Mouse (Mus musculus) stomach, postnatal 0 days (tissue): ENCODE results near the gene Akap6. TPM values are rescaled to one million over a fixed set of nuclear protein-coding genes. Genes with fewer than 3 reads are reported as not detected.

Experiments used
- ATAC-seq: fragments of 200-750 bp; cut with Nextera tagmentation; 2 replicates; pipeline ENCODE4 v1.8.0; 2017; ENCODE audit not compliant: low FRiP score, low TSS enrichment
- DNase-seq: peaks from one replicate; pipeline ENCODE4 v3.0.0-alpha.2; 2016; ENCODE audit warnings: low spot score
- H3K27ac ChIP-seq: fragments of 300-500 bp; sonication (generic); replicated peaks from 2 replicates; pipeline ENCODE4 v1.5.1; 2014; ENCODE audit warnings: mild to moderate bottlenecking, control low read depth
- H3K27me3 ChIP-seq: fragments of 300-500 bp; sonication (generic); 2 replicates; pipeline ENCODE4 v1.6.1; 2014; ENCODE audit warnings: low read length; ENCODE audit not compliant: control insufficient read depth, insufficient read depth
- H3K36me3 ChIP-seq: fragments of 300-500 bp; sonication (generic); 2 replicates; pipeline ENCODE4 v1.6.1; 2014; ENCODE audit warnings: low read length, mixed read lengths; ENCODE audit not compliant: control insufficient read depth, insufficient read depth
- H3K4me1 ChIP-seq: fragments of 300-500 bp; sonication (generic); replicated peaks from 2 replicates; pipeline ENCODE4 v1.6.1; 2014; ENCODE audit warnings: antibody characterized with exemption; ENCODE audit not compliant: control insufficient read depth, insufficient read depth
- H3K4me2 ChIP-seq: fragments of 300-500 bp; sonication (generic); replicated peaks from 2 replicates; pipeline ENCODE4 v1.6.1; 2014; ENCODE audit warnings: low read depth, mild to moderate bottlenecking, control low read depth, moderate library complexity
- H3K4me3 ChIP-seq: fragments of 300-500 bp; sonication (generic); 2 replicates; pipeline ENCODE4 v1.5.1; 2014; ENCODE audit warnings: low read depth, low read length, control low read depth
- H3K9ac ChIP-seq: fragments of 300-500 bp; sonication (generic); 2 replicates; pipeline ENCODE4 v1.6.1; 2014; ENCODE audit warnings: mild to moderate bottlenecking, low read length, control low read depth, mixed read lengths
- H3K9me3 ChIP-seq: fragments of 300-500 bp; sonication (generic); 2 replicates; pipeline ENCODE4 v1.6.1; 2016; ENCODE audit warnings: low read length; ENCODE audit not compliant: control insufficient read depth
- CTCF ChIP-seq: IDR thresholded peaks from 2 replicates; pipeline ENCODE4 v1.5.1; 2016; ENCODE audit warnings: antibody characterized with exemption, low read depth, mild to moderate bottlenecking, moderate library complexity
- EP300 ChIP-seq: optimal IDR thresholded peaks from 2 replicates; pipeline ENCODE3; 2016; ENCODE audit warnings: antibody characterized with exemption
- WGBS: fragments of 180-500 bp; shearing (Covaris S2); extraction: QIAGEN DNeasy Blood & Tissue Kit; methylation state at CpG from one replicate; pipeline ENCODE4 v1.1.7; 2014; 5-methylcytosine and 5-hydroxymethylcytosine counted together
- polyA plus RNA-seq: library from polyadenylated mRNA; unstranded; fragments of >200 nt; fragmentation: Nextera tagmentation; extraction: Ambion mirVana; gene quantifications from 2 replicates; pipeline ENCODE4 v1.2.1, GENCODE M21; 2015

The Akap6 gene
- 0.65 and 0.76 TPM in 2 replicates for polyA plus RNA-seq

- ATAC-seq: no peak
Measured at GRCm38 (mm10) chr12:52699146-52699545, at the start of gene Akap6. Akap6 (plus strand) TSS chr12:52699383.

DNA sequence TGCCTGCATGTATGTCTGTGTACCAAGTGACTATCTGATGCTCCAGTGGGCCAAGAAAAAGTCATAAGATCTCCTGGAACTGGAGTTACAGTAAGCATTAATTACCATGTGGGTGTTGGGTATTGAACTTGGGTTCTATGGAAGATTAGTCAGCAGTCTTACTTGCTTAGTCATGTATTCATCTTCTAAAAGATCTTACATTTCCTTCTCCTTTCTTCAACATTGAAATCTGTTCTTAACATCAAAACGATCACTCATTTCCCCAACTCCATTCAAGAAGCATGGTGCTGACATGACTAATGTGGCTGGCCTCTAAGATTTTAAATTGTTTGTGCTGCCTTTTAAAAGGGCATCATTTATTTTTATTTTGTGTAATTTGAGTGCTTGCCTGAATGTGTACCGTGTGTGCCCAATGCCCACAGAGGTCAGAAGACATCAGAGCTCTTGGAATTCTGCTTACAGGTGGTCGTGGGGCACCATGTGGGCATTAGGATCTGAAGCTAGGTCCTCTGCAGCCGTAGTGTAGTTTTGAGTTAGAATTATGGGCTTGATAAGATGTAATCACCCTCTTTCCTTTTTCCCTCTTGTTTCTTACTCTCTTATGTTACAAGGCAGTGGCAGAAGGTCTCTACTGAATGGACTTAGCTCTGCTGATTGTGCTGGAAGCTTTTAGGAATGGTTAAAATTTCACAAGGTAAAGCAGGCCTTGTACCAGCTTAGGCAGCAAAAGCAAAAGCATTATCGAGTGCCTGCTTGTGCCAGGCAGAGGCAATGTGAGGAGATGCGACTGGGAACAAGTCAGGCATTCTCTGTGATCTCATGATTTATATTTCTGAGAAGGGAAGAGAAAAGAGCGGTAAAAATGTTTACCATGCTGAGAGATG lies 36.0 kb upstream of the Akap6 start:
- TF ChIP-seq EP300 (no peak), CTCF (no peak)
- 60% methylated on average over 7 of the region's 7 CpGs for WGBS

More at GRCm38 (mm10) chr12:52699146-52699545, at the start of gene Akap6:
- no peak for TF ChIP-seq EP300
- TF ChIP-seq CTCF: no peak
- Histone ChIP-seq H3K9me3 (no peaks in the 10 kb centered on the region), H3K9ac (no peak within 1 kb of the TSS), H3K36me3 (no peaks in the 10 kb centered on the region), H3K27ac (peak within 1 kb of the TSS; percentile 78), H3K27me3 (no peaks in the 10 kb centered on the region), H3K4me1 (peaks cover 5% of the 10 kb centered on the region; the same call in 1 of the 2 replicates), H3K4me3 (no peak within 1 kb of the TSS), H3K4me2 (no peak within 1 kb of the TSS)
- no peak for DNase-seq
- WGBS: 73% methylated on average over 6 of the region's 6 CpGs

DNA sequence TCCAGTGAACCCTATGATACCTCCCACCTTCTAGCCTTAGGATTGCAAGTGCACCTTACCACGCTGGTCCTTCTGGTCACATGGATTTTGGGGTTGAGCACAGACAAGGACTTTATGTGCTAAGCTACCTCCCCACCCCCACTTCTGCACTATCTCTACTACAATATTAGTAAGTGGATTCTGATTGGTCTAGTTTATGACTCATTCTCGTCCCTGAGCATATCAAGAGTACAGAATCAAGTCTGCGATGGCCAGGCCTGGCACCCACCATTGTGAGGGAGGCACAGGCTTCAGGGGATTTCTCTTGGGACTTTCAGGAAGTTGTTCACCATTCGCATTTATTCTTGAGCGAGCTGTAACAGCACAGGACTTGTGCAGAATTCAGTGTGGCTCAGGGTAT lies 34.2 kb upstream of the Akap6 start:
- DNase-seq: no peak
- Histone ChIP-seq H3K9me3 (no peaks in the 10 kb centered on the region), H3K9ac (no peak overlapping the region), H3K27ac (no peak overlapping the region), H3K27me3 (no peaks in the 10 kb centered on the region), H3K36me3 (no peaks in the 10 kb centered on the region), H3K4me3 (no peak overlapping the region), H3K4me2 (no peak overlapping the region), H3K4me1 (no peaks in the 10 kb centered on the region)
- TF ChIP-seq CTCF (no peak), EP300 (no peak)
- no peak for ATAC-seq
- 76% methylated on average over 5 of the region's 5 CpGs for WGBS

More for the DNA sequence above, 36.0 kb upstream of the Akap6 start:
- no peak overlapping the region for H3K4me2 ChIP-seq
- H3K27me3 ChIP-seq: no peaks in the 10 kb centered on the region
- no peak overlapping the region for H3K27ac ChIP-seq
- no peaks in the 10 kb centered on the region for H3K4me1 ChIP-seq
- H3K9ac ChIP-seq: no peak overlapping the region
- no peak for ATAC-seq
- no peaks in the 10 kb centered on the region for H3K9me3 ChIP-seq
- no peaks in the 10 kb centered on the region for H3K36me3 ChIP-seq
- H3K4me3 ChIP-seq: no peak overlapping the region
- DNase-seq: no peak

DNA sequence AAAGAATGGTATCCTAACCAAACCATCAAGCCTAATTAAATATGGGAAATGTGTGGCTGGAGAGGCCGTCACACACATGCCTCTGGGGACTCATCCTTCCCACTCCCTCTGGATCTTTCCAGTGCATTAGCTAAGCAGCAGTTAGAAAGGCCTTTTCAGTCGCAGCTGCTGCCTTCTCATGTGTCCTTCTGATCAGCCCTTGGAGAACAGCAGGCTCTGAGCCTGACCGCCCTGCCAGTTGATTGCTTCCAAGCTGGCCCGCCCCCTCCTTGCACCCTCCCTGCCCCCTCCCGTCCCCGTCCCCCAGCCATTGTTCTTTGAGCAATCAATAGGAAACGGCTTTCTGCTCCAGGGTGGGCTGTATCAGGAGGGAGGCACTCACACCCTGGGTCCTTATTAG lies 27.7 kb upstream of the Akap6 start:
- Histone ChIP-seq H3K9ac (no peak overlapping the region), H3K27ac (no peak overlapping the region), H3K4me3 (no peak overlapping the region), H3K4me1 (no peaks in the 10 kb centered on the region), H3K27me3 (no peaks in the 10 kb centered on the region), H3K9me3 (no peaks in the 10 kb centered on the region), H3K4me2 (no peak overlapping the region), H3K36me3 (no peaks in the 10 kb centered on the region)
- 18% methylated on average over 7 of the region's 7 CpGs for WGBS
- ATAC-seq: no peak
- no peak for DNase-seq
- TF ChIP-seq CTCF (no peak), EP300 (no peak)

- Histone ChIP-seq H3K36me3 (no peaks in the 10 kb centered on the region), H3K4me1 (no peaks in the 10 kb centered on the region), H3K4me2 (no peak overlapping the region), H3K9ac (no peak overlapping the region), H3K27ac (no peak overlapping the region), H3K9me3 (no peaks in the 10 kb centered on the region), H3K4me3 (no peak overlapping the region), H3K27me3 (no peaks in the 10 kb centered on the region)
- ATAC-seq (no peak), DNase-seq (no peak)
- TF ChIP-seq CTCF: no peak
- no peak for TF ChIP-seq EP300
- WGBS: 62% methylated on average over 6 of the region's 6 CpGs
Measured at GRCm38 (mm10) chr12:52671943-52672342, 27.2 kb upstream of the Akap6 start.

DNA sequence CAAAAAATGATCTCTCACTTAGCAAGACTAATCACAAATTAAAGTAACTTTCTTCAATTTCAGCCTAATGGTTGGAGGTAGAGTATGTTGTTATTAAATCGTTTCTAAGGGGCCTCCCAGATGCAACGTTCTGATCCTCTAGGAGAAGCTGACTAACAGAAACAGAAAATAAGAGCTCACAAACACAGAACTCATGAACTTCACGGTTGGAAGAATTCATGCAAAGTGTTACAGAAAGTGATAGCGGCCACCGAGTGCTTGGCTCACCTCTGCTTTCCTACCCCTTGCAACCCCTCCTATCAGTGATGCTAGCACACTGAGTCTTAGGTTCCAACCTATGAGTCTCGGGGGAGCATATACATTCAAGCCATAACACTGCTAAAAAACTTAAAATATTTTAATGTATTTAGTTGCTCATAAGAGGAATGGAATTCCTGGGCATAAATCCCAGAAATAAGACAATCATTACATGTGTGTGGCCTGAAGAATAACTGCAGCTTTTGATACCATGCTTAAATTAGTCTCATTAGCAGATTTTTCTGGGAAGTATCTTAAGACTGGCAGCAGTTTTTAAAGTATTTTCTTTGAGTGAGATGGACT lies 25.7 kb upstream of the Akap6 start:
- TF ChIP-seq EP300 (no peak), CTCF (no peak)
- DNase-seq (no peak), ATAC-seq (no peak)
- Histone ChIP-seq H3K4me3 (no peak overlapping the region), H3K36me3 (no peaks in the 10 kb centered on the region), H3K4me2 (no peak overlapping the region), H3K4me1 (no peaks in the 10 kb centered on the region), H3K27me3 (no peaks in the 10 kb centered on the region), H3K9ac (no peak overlapping the region), H3K27ac (no peak overlapping the region), H3K9me3 (no peaks in the 10 kb centered on the region)
- WGBS: 48% methylated on average over 6 of the region's 6 CpGs
